Comparison of ENCODE assay signal across 12 mouse cellular contexts in the genomic region with DNA sequence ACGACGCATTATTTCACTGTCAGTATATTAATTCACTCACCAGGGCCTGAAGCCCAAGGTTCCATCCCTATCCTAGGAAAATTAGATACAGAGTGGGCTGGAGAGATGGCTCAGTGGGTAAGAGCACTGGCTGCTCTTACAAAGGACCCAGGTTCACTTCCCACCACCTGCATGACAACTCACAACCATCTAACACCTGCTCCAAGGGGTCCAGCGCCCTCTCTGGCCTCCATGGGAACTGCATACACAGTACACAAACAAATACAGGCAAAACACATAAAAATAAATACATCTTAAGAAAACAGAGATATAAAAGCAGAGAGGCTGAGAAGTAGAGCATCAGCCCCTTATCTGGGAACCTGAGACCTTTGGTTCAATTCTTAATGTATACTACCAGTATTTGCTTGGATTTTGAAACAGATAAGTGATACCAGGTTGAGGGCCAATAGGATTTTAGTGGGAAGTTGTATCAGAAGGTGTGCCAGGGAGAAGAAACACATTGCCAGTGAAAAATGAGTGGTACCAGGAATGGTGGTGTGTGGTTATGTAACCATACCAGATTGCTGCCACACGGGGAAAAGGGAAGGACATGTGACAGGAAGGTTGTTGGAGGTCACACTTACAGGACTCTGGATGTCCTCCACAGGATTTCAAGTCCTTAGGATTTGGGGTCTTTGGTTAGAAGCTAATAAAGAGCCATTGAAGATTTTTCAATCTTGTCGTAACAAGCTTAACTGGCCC. TPM values are rescaled to one million over a fixed set of nuclear protein-coding genes. Genes with fewer than 3 reads are reported as not detected.
DNase-seq lines count a peak whose midpoint lies in the region; ATAC-seq and TF ChIP-seq lines count a peak whose summit lies in the region.
"Had no signal": no experiment of that assay in that cellular context is flagged by ENCODE, and none has a peak within 500 bp of the region (broad histone marks: within the 10 kb centered on the region; RNA-seq: fewer than 3 reads in every experiment).

No protein-coding gene starts in this region.

- no peak for ATAC-seq in kidney, embryonic 15.5 days (replicated peaks; ENCODE audit: low FRiP score)
- ATAC-seq: inflammation-experienced regulatory T-cells, adult 6 months had no signal

- H3K27me3 ChIP-seq in kidney, adult 2 months (replicated peaks; ENCODE audit: control insufficient read depth, insufficient read depth, low read length): no peaks in the 10 kb centered on the region
- no peaks in the 10 kb centered on the region for H3K27me3 ChIP-seq in kidney, embryonic 15.5 days
- no peaks in the 10 kb centered on the region for H3K27me3 ChIP-seq in thymus, adult 2 months (ENCODE audit: control insufficient read depth, insufficient read depth, low read length)
- H3K27me3 ChIP-seq: embryonic facial prominence, embryonic 12.5 days; limb, embryonic 15.5 days had no signal

- intact Hi-C loops in heart, postnatal 14 days (cut with DNase I): no loop called here

- H3K36me3 ChIP-seq in kidney, adult 2 months (ENCODE audit: control insufficient read depth, insufficient read depth, low read length): peaks cover 2% of the 10 kb centered on the region
- H3K36me3 ChIP-seq in kidney, embryonic 15.5 days: peaks cover 11% of the 10 kb centered on the region
- peaks cover 15% of the 10 kb centered on the region for H3K36me3 ChIP-seq in thymus, adult 2 months (ENCODE audit: control insufficient read depth, insufficient read depth, low read length)

- TF ChIP-seq CTCF in kidney, adult 2 months (conservative IDR thresholded peaks at IDR 0.05; ENCODE audit: insufficient read depth, insufficient read length, low read depth, low read length): peak; percentile 32; the same call in 1 of the 2 replicates
- peak; percentile 62; the same call in 1 of the 2 replicates for TF ChIP-seq CTCF in thymus, adult 2 months (IDR thresholded peaks at IDR 0.05; ENCODE audit: borderline replicate concordance, control insufficient read depth, extremely low read depth, insufficient read depth, low read length, poor library complexity)

- H3K9me3 ChIP-seq in kidney, embryonic 15.5 days (replicated peaks): no peaks in the 10 kb centered on the region
- H3K9me3 ChIP-seq: embryonic facial prominence, embryonic 12.5 days; limb, embryonic 15.5 days had no signal

- no peak overlapping the region for H3K4me3 ChIP-seq in kidney, adult 2 months (ENCODE audit: insufficient read depth, low read depth, low read length)
- no peak overlapping the region for H3K4me3 ChIP-seq in kidney, embryonic 15.5 days (replicated peaks)
- H3K4me3 ChIP-seq in thymus, adult 2 months (ENCODE audit: control insufficient read depth, insufficient read depth, low read length): no peak overlapping the region
- H3K4me3 ChIP-seq: embryonic facial prominence, embryonic 12.5 days; limb, embryonic 15.5 days had no signal

- H3K4me2 ChIP-seq in kidney, embryonic 15.5 days: no peak overlapping the region
- H3K4me2 ChIP-seq: embryonic facial prominence, embryonic 12.5 days; limb, embryonic 15.5 days had no signal

- DNase-seq in kidney, adult 2 months: peak; percentile 47
- peak; percentile 25 for DNase-seq in thymus, adult 2 months
- no peak for DNase-seq in thymus, postnatal 10 days (ENCODE audit: low spot score in 2 of 2)
- DNase-seq in cerebellum, adult 9-11 months: peak; percentile 32
- no peak for DNase-seq in embryo, embryonic 10 days (ENCODE audit: low spot score)
- DNase-seq in heart, postnatal 14 days: no peak
- no peak for DNase-seq in right cerebral cortex, postnatal 4 days
- DNase-seq: gastrocnemius, postnatal 25 days had no signal

- peaks cover 30% of the 10 kb centered on the region for H3K4me1 ChIP-seq in kidney, adult 2 months (ENCODE audit: control insufficient read depth, insufficient read depth, low read length)
- 0 out of 2 replicates have a peak, but pooled peaks cover 3% of the 10 kb centered on the region for H3K4me1 ChIP-seq in kidney, embryonic 15.5 days
- peaks cover 3% of the 10 kb centered on the region; the same call in 1 of the 2 replicates for H3K4me1 ChIP-seq in thymus, adult 2 months (replicated peaks; ENCODE audit: control insufficient read depth, insufficient read depth, low read length)
- H3K4me1 ChIP-seq: limb, embryonic 15.5 days had no signal

- H3K9ac ChIP-seq in kidney, embryonic 15.5 days: no peak overlapping the region
- H3K9ac ChIP-seq: embryonic facial prominence, embryonic 12.5 days; limb, embryonic 15.5 days had no signal

- H3K27ac ChIP-seq in kidney, adult 2 months (ENCODE audit: insufficient read depth, low read depth, low read length): peak overlapping the region; percentile 85
- no peak overlapping the region for H3K27ac ChIP-seq in kidney, embryonic 15.5 days
- no peak overlapping the region for H3K27ac ChIP-seq in thymus, adult 2 months (ENCODE audit: control insufficient read depth, insufficient read depth, low read length)
- H3K27ac ChIP-seq: embryonic facial prominence, embryonic 12.5 days; limb, embryonic 15.5 days had no signal

- 63% methylated on average over 5 of the region's 5 CpGs for WGBS in kidney, adult 2 months
- WGBS in kidney, embryonic 15.5 days: 79% methylated on average over 5 of the region's 5 CpGs
- 84% methylated on average over 5 of the region's 5 CpGs for WGBS in thymus, adult 2 months

- TF ChIP-seq POLR2A in kidney, adult 2 months (IDR thresholded peaks at IDR 0.05; ENCODE audit: low read depth, low read length): no peak
- TF ChIP-seq POLR2A in thymus, adult 2 months (IDR thresholded peaks at IDR 0.05; ENCODE audit: control insufficient read depth, extremely low read depth, insufficient read depth, low read length, poor library complexity): no peak

RNA-seq across cellular contexts. Expression of gene Eif2ak3, which starts 29.9 kb away (rescaled TPM):
- polyA plus RNA-seq in kidney, adult 2 months (2012; rRNA removed): 14.4 TPM in 2 replicates
- 11.2 and 12.5 TPM in 2 replicates for polyA plus RNA-seq in kidney, embryonic 15.5 days (2015; fragmentation: Nextera tagmentation; extraction: Ambion mirVana)
- polyA plus RNA-seq in thymus, adult 2 months (2012; rRNA removed): 25.9 and 33.0 TPM in 2 replicates
- 10 to 100 TPM; 11.1 to 11.7 TPM for total RNA-seq in heart, postnatal 14 days (2021)

RNA-seq across cellular contexts. Expression of gene Tex37, which starts 44.5 kb away (rescaled TPM):
- 0.39 TPM in 1 of 2 replicates, not detected in the other for polyA plus RNA-seq in kidney, adult 2 months (2012; rRNA removed)
- not detected in 2 replicates for polyA plus RNA-seq in kidney, embryonic 15.5 days (2015; fragmentation: Nextera tagmentation; extraction: Ambion mirVana)
- polyA plus RNA-seq in thymus, adult 2 months (2012; rRNA removed): 0.26 TPM in 1 of 2 replicates, not detected in the other
- total RNA-seq in heart, postnatal 14 days (2021): not detected
- total RNA-seq: gastrocnemius, postnatal 25 days had no signal
- polyA plus RNA-seq: embryonic facial prominence, embryonic 12.5 days; inflammation-experienced regulatory T-cells, adult 6 months; limb, embryonic 15.5 days had no signal

Comparison
In these comparisons a context has a peak if more than half of its experiments do, and no peak if none do; other contexts are left out.
1. DNase-seq: peak in kidney, adult 2 months (single experiment), thymus, adult 2 months (single experiment) and cerebellum, adult 9-11 months (single experiment); none in thymus, postnatal 10 days (0 of 2), embryo, embryonic 10 days (single experiment), heart, postnatal 14 days (0 of 2) and right cerebral cortex, postnatal 4 days (single experiment).